Mouse (Mus musculus) olfactory bulb, adult 2 months (tissue): ENCODE results near the gene Nipbl.

ENCODE experiments used
- CTCF ChIP-seq: fragments of 200-500 bp; IDR thresholded peaks from 2 replicates; pipeline ENCODE4 v1.5.1; 2012; ENCODE audit warnings: low read depth, mild to moderate bottlenecking, low read length, moderate library complexity; ENCODE audit not compliant: insufficient read depth
- POLR2A ChIP-seq: fragments of 200-500 bp; IDR thresholded peaks from 2 replicates; pipeline ENCODE4 v1.6.1; 2012; ENCODE audit warnings: mild to moderate bottlenecking, low read depth, low read length, moderate library complexity; ENCODE audit not compliant: insufficient read depth

DNA sequence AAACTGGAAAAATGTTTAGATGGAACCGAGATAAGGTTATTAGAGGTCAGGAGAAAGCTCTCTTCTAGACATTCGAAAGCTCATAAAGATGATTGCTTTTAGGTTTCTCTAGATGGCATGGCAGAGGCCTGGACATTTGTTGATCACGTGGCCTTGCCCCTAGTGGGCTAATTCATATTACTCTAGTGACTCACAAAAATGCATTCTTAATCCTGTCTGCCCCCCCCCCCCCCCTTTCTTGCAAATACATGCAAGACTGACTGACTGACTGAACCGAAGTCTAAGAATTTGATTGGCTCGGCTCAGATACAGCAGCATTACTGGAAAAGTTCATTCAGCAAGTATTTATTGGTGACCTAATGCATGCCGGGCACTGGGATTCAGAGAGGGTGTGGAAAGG lies 2.2 kb upstream of the Nipbl start:
- no peak for TF ChIP-seq CTCF
- TF ChIP-seq POLR2A: no peak
